Mouse (Mus musculus) hindbrain, embryonic 16.5 days (tissue): ENCODE results near the gene Haus2. TPM values are rescaled to one million over a fixed set of nuclear protein-coding genes. Genes with fewer than 3 reads are reported as not detected.

Source experiments
- ATAC-seq: fragments of 200-750 bp; cut with Nextera tagmentation; 2 replicates; pipeline ENCODE4 v1.8.0; 2017; ENCODE audit warnings: moderate TSS enrichment, moderate library complexity
- H3K27ac ChIP-seq: fragments of 300-500 bp; sonication (generic); 2 replicates; pipeline ENCODE4 v1.5.1; 2014; ENCODE audit warnings: low read depth, mild to moderate bottlenecking, control low read depth, low read length, moderate library complexity
- H3K27me3 ChIP-seq: fragments of 300-500 bp; sonication (generic); replicated peaks from 2 replicates; pipeline ENCODE4 v1.6.1; 2014; ENCODE audit warnings: low read length; ENCODE audit not compliant: control insufficient read depth, insufficient read depth
- H3K36me3 ChIP-seq: fragments of 300-500 bp; sonication (generic); 2 replicates; pipeline ENCODE4 v1.6.1; 2014; ENCODE audit warnings: mild to moderate bottlenecking, low read length, moderate library complexity, mixed read lengths; ENCODE audit not compliant: control insufficient read depth, insufficient read depth
- H3K4me1 ChIP-seq: fragments of 300-500 bp; sonication (generic); 2 replicates; pipeline ENCODE4 v1.6.1; 2014; ENCODE audit warnings: low read depth, low read length; ENCODE audit not compliant: control insufficient read depth, insufficient read depth
- H3K4me2 ChIP-seq: fragments of 300-500 bp; sonication (generic); 2 replicates; pipeline ENCODE4 v1.6.1; 2014; ENCODE audit warnings: mild to moderate bottlenecking, low read length, control low read depth, moderate library complexity
- H3K4me3 ChIP-seq: fragments of 300-500 bp; sonication (generic); 2 replicates; pipeline ENCODE4 v1.5.1; 2014; ENCODE audit warnings: mild to moderate bottlenecking, low read length, control low read depth, moderate library complexity
- H3K9ac ChIP-seq: fragments of 300-500 bp; sonication (generic); 2 replicates; pipeline ENCODE4 v1.6.1; 2014; ENCODE audit warnings: low read depth, mild to moderate bottlenecking, control low read depth, low read length, moderate library complexity
- H3K9me3 ChIP-seq: fragments of 300-500 bp; sonication (generic); 2 replicates; pipeline ENCODE4 v1.6.1; 2014; ENCODE audit warnings: mild to moderate bottlenecking, low read length, moderate library complexity; ENCODE audit not compliant: control insufficient read depth
- WGBS: fragments of 180-500 bp; shearing (Covaris S2); extraction: QIAGEN DNeasy Blood & Tissue Kit; methylation state at CpG from one replicate; pipeline ENCODE4 v1.1.7; 2014; 5-methylcytosine and 5-hydroxymethylcytosine counted together
- polyA plus RNA-seq: library from polyadenylated mRNA; unstranded; fragments of >200 nt; fragmentation: Nextera tagmentation; extraction: Ambion mirVana; gene quantifications from 2 replicates; pipeline ENCODE4 v1.2.1, GENCODE M21; 2015

The Haus2 gene
- polyA plus RNA-seq, 1 experiment from 2014 or later: 26.8 TPM

DNA sequence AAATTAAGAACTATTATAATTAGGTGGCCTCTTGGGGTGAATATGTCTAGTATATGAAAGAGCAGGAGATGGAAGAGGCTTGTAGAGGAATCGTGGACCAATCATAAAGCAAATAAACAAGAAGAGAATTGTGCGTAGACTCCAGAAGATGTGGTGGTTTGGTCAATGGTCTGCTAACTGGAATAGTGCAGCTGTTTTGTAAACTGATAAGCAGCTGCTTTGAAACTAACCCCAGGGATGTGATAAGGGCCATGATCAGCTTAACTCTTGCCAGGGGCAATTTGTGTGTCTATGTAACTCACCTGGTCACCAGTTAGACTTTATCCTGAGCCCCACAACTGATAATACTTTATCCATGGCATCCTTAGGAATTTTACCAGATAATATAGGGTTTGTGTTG lies 22.3 kb downstream of the Haus2 start:
- Histone ChIP-seq H3K4me2 (no peak overlapping the region), H3K36me3 (no peaks in the 10 kb centered on the region), H3K27ac (no peak overlapping the region), H3K9ac (no peak overlapping the region), H3K27me3 (no peaks in the 10 kb centered on the region), H3K4me1 (peaks cover 3% of the 10 kb centered on the region; the same call in 1 of the 2 replicates), H3K9me3 (no peaks in the 10 kb centered on the region), H3K4me3 (no peak overlapping the region)
- WGBS: 96% methylated on average over 2 of the region's 2 CpGs
- no peak for ATAC-seq

DNA sequence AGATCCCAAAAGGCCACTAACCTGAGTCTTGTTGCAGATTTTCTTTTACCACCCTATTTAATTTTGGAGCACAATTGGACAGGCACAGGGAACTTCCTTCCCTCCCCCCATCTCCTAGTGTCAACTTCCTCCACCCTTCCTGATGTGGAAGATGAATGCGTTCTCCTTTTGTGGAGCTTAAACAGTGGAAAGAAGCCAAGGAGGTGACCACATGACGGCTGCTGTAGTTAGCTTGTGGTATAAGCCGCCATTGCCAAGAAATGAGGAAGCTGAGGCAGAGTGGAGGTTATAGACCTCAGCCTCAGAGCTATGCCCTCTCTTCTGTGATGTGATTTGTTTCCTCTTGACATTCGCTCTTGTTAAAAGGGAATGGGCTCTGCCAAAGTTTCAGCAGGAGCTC lies 22.8 kb downstream of the Haus2 start:
- H3K36me3 ChIP-seq: no peaks in the 10 kb centered on the region
- no peaks in the 10 kb centered on the region for H3K9me3 ChIP-seq
- WGBS: 78% methylated on average over 4 of the region's 4 CpGs
- peaks cover 3% of the 10 kb centered on the region; the same call in 1 of the 2 replicates for H3K4me1 ChIP-seq
- no peak for ATAC-seq
- H3K4me2 ChIP-seq: no peak overlapping the region
- H3K4me3 ChIP-seq: no peak overlapping the region
- H3K9ac ChIP-seq: no peak overlapping the region
- H3K27ac ChIP-seq: no peak overlapping the region
- H3K27me3 ChIP-seq: no peaks in the 10 kb centered on the region

DNA sequence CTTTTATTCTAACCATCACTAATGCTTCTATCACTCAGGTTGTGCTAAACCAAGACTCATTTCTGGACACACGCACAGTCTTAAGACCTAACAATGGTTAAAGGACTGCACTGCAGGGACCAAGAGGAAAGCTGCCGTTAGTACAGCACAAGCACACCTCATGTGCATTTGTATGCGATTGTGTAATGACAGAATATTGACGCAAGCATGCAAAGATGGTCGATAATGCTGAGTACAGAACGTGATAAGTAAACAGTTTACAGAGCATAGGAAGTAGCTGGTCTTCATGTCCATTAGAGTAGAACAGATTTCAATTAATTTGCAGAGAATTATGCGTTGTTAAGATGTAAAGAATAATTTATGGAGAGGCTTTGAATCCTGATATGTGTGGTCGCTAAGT lies 31.7 kb downstream of the Haus2 start:
- no peak overlapping the region for H3K27ac ChIP-seq
- H3K9ac ChIP-seq: no peak overlapping the region
- H3K27me3 ChIP-seq: no peaks in the 10 kb centered on the region
- no peak overlapping the region for H3K4me3 ChIP-seq
- H3K36me3 ChIP-seq: no peaks in the 10 kb centered on the region
- H3K4me2 ChIP-seq: no peak overlapping the region
- no peaks in the 10 kb centered on the region for H3K9me3 ChIP-seq
- no peak for ATAC-seq
- H3K4me1 ChIP-seq: no peaks in the 10 kb centered on the region
- 89% methylated on average over 8 of the region's 8 CpGs for WGBS

DNA sequence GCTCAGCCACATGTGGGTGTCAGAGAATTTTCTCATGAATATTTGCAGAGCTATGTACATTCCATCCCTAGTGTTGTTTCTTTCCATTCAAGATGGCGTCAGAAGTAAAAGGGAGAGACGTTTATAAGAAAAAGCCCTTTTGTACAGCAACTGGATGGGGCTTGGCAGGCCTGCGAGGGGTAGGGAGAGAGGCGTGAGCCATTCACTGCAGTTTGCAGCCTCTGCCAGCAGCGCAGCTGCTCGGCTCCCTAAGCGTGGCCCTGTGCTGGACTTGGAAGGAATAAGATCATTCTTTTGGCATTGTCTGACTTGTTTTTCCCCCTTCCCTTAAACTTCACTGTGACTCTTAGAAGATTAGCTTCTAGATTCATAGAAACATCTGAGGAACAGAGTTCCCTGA lies 34.7 kb downstream of the Haus2 start:
- H3K36me3 ChIP-seq: no peaks in the 10 kb centered on the region
- no peak overlapping the region for H3K9ac ChIP-seq
- H3K4me2 ChIP-seq: no peak overlapping the region
- WGBS: 41% methylated on average over 7 of the region's 7 CpGs
- ATAC-seq: peak; percentile 65; the same call in 1 of the 2 replicates
- no peak overlapping the region; the same call in none of the 2 replicates for H3K27ac ChIP-seq
- no peak overlapping the region for H3K4me3 ChIP-seq
- H3K9me3 ChIP-seq: no peaks in the 10 kb centered on the region
- H3K4me1 ChIP-seq: no peaks in the 10 kb centered on the region
- no peaks in the 10 kb centered on the region for H3K27me3 ChIP-seq

DNA sequence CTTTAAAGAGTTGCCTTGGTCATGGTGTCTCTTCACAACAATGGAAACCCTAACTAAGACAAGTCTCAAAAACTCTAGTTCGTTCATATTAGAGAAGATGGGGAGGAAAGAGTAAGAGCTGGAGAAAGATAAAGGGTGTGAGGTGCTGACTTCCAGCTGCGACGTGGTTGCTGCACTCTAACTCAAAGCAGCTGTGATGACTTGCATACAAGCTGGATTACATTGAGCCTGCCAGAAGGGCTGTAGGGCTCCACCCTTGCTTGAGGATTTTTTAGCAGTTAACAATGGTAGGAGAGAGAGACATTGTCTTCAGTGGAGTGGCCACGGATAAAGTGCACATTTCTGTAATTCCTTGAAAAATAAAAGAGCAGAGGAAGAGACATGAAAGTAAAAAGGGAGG lies 37.6 kb downstream of the Haus2 start:
- no peak overlapping the region for H3K4me2 ChIP-seq
- H3K9ac ChIP-seq: no peak overlapping the region
- no peak for ATAC-seq
- WGBS: 74% methylated on average over 4 of the region's 4 CpGs
- no peaks in the 10 kb centered on the region for H3K9me3 ChIP-seq
- no peaks in the 10 kb centered on the region for H3K27me3 ChIP-seq
- no peaks in the 10 kb centered on the region for H3K4me1 ChIP-seq
- H3K4me3 ChIP-seq: no peak overlapping the region
- H3K36me3 ChIP-seq: no peaks in the 10 kb centered on the region
- H3K27ac ChIP-seq: no peak overlapping the region

DNA sequence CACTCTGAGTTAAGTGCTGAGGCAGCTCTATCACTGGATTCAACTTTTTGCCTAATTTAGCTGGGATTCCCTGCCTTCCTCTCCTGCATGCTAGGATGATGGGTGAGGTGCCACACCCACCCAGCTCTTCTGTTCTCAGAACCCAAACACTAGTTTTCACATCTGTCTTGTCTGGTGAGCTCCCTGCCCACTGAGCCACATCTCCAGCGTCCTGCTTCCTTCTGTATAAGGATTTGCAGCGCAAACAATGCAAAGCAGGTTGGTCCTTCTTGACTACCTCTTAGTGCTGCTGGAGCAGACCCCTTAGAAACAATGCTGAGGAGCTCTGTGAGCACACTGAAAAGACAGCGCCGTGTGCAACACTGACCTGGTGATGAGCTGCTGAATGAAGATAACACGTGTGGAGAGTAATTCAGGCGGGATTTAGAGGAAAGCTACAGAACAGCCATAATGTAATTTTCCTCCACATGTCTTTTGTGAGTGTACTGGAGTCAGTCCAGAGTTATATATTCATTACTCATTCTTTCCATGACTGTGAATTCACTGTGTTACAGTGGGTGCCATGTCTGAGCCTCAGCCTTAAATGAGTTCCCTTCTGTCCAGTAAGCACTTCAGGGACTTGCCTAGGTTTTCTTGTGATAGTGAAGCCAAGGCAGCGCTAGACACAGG lies 43.2 kb downstream of the Haus2 start:
- H3K27me3 ChIP-seq: no peaks in the 10 kb centered on the region
- no peak overlapping the region for H3K4me3 ChIP-seq
- WGBS: 69% methylated on average over 7 of the region's 7 CpGs
- H3K27ac ChIP-seq: 0 out of 2 replicates have a peak overlapping the region, but pooled peaks have one; percentile 4
- H3K4me2 ChIP-seq: no peak overlapping the region
- H3K4me1 ChIP-seq: no peaks in the 10 kb centered on the region
- no peak for ATAC-seq
- H3K9ac ChIP-seq: no peak overlapping the region
- no peaks in the 10 kb centered on the region for H3K9me3 ChIP-seq
- no peaks in the 10 kb centered on the region for H3K36me3 ChIP-seq

DNA sequence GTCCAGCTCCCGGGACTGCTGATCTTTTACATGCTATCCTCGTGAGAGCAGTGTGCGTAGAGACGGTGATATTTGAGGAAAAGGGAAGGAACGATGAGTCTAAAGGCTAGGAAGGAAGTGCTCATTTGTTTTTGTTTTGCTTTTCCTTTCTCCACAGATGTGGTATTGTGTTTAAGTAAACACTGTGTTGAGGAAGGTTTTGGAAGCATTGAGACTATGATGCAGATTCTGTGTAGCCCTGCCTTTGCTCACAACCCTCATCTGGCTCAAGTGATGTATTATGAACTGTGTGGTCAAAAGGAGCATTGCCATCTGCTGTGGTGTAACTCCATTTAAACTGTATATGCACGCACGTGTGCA lies 43.7 kb downstream of the Haus2 start:
- Histone ChIP-seq H3K9ac (no peak overlapping the region), H3K4me1 (no peaks in the 10 kb centered on the region), H3K27me3 (no peaks in the 10 kb centered on the region), H3K36me3 (no peaks in the 10 kb centered on the region), H3K27ac (no peak overlapping the region), H3K4me3 (no peak overlapping the region), H3K4me2 (no peak overlapping the region), H3K9me3 (no peaks in the 10 kb centered on the region)
- WGBS: 76% methylated on average over 7 of the region's 7 CpGs
- no peak for ATAC-seq

DNA sequence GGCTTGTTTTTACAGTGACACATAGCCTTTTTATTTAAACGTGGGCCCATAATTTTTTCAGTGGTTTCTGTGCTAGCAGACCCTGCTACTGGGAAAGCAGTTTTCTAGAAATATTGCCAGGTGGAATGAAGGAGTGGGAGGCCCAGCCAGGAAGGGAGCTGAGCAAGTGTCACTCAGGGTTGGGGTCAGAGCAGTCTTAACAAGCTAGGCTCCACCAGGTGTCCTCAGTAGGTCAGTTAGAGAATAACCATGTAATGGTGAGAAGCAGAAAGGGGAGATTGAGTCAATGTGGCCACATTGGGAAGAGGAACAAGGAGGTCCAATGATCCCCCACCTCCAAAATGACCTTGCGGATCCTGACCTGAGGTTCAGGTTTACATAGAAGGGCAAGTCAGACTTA lies 45.5 kb downstream of the Haus2 start:
- Histone ChIP-seq H3K27ac (no peak overlapping the region), H3K36me3 (no peaks in the 10 kb centered on the region), H3K9ac (no peak overlapping the region), H3K9me3 (no peaks in the 10 kb centered on the region), H3K4me3 (no peak overlapping the region), H3K4me2 (no peak overlapping the region), H3K27me3 (no peaks in the 10 kb centered on the region), H3K4me1 (no peaks in the 10 kb centered on the region)
- no peak for ATAC-seq
- 85% methylated on average over 2 of the region's 2 CpGs for WGBS

DNA sequence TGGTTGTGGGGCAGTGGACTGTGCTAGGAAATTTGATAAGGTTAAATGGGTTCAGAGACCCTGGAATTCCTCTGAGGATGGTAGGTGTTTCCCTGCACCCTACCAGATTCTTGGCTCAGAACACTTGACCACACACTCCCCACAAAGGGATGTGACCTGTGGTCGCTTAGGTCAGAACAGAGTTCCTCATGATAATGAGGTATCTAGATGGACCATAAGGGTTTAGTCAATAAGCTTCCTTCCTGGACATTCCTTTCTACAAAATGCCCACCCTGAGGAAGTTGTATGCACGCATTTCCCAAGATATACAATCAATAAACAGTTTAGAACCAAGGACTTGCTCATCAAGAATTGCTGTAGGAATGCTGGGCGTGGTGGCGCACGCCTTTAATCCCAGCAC lies 46.7 kb downstream of the Haus2 start:
- H3K4me2 ChIP-seq: no peak overlapping the region
- H3K27me3 ChIP-seq: no peaks in the 10 kb centered on the region
- no peak overlapping the region for H3K4me3 ChIP-seq
- no peak overlapping the region for H3K27ac ChIP-seq
- ATAC-seq: no peak
- no peaks in the 10 kb centered on the region for H3K9me3 ChIP-seq
- H3K36me3 ChIP-seq: no peaks in the 10 kb centered on the region
- 93% methylated on average over 5 of the region's 5 CpGs for WGBS
- H3K4me1 ChIP-seq: no peaks in the 10 kb centered on the region
- no peak overlapping the region for H3K9ac ChIP-seq

DNA sequence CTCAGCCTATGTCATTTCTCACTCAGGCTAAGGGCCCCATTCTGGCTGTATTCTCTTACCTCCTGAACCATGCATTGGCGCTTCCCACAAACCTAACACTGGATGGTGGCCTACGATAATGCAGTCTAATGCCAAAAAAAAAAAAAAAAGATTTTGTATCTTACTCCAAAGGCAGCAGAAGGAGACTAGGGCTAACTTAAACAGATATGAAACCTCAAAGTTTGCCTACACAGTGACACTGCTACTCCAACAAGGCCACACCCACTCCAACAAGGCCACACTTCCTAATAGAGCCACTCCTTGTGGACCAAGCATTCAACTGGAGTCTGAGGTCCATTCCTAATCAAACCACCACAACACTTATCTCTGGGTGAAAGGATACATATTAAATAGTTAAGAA lies 47.5 kb downstream of the Haus2 start:
- no peak overlapping the region for H3K9ac ChIP-seq
- no peaks in the 10 kb centered on the region for H3K4me1 ChIP-seq
- 98% methylated on average over 2 of the region's 2 CpGs for WGBS

More for the DNA sequence above, 47.5 kb downstream of the Haus2 start:
- ATAC-seq: no peak
- Histone ChIP-seq H3K27me3 (no peaks in the 10 kb centered on the region), H3K4me2 (no peak overlapping the region), H3K4me3 (no peak overlapping the region), H3K27ac (no peak overlapping the region), H3K9me3 (no peaks in the 10 kb centered on the region), H3K36me3 (no peaks in the 10 kb centered on the region)
